Mouse (Mus musculus): ENCODE measurements around the gene Prlh. TPM values are rescaled to one million over a fixed set of nuclear protein-coding genes. Genes with fewer than 3 reads are reported as not detected.

The Prlh gene
- polyA plus RNA-seq, 1 experiment = not detected

DNA sequence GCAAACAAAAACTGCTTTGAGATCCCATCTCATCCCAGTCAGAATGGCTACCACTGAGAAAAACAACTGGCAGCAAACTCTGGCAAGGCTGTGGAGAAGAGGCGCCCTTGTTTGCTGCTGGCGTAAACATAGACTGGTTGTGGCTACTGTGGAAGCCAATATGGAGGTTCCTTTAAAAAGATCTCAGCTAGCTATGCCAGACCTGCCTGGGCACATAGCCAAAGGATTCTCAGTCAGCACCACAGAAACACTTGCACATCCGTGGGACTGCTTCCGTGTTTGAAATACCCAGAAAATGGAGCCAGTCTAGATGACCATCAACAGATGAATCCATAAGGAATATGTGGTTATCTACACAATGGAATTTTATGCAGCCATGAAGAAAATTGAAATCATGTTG is 26.9 kb upstream of the Prlh start:
- H3K4me3 ChIP-seq (ENCODE audit: insufficient read depth, poor library complexity, severe bottlenecking) = no peak overlapping the region
- H3K27me3 ChIP-seq (ENCODE audit: control insufficient read depth, insufficient read depth, insufficient read length) = no peaks in the 10 kb centered on the region
- H3K36me3 ChIP-seq (ENCODE audit: control insufficient read depth, insufficient read depth) = no peaks in the 10 kb centered on the region
- no peaks in the 10 kb centered on the region for H3K79me2 ChIP-seq (ENCODE audit: control insufficient read depth, insufficient read depth)
- H3K79me3 ChIP-seq (ENCODE audit: low read depth) = no peaks in the 10 kb centered on the region
- no peak overlapping the region for H3ac ChIP-seq (ENCODE audit: control insufficient read depth, insufficient read length, low read depth)
- TF ChIP-seq MYOG (IDR thresholded peaks at IDR 0.05; ENCODE audit: control insufficient read depth, extremely low read depth, insufficient read length) = no peak
- TF ChIP-seq MYOD1 (IDR thresholded peaks at IDR 0.05; ENCODE audit: control insufficient read depth, insufficient read length, low read depth) = no peak

DNA sequence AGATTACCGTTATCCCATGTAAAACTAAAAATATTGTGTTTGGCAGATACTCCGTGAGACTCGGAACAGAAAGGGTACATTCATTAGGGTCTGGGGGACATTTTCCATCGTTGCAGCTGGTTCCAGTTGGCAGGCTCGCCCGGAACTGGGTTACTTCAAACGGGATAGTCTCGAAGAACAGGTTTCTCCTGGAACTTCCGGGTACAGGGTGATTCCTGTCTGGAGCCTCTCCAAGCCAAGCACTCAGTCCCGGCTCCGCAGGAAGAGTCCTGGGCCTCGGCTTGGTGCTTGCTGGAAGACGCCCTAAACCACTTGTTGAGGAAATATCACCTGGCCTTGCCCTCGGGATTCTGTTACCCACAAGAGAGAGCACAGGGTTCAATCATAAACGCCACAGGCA is 25.6 kb upstream of the Prlh start:
- H3K4me3 ChIP-seq (ENCODE audit: insufficient read depth, poor library complexity, severe bottlenecking) = no peak overlapping the region
- H3K79me2 ChIP-seq (ENCODE audit: control insufficient read depth, insufficient read depth) = no peaks in the 10 kb centered on the region
- H3K36me3 ChIP-seq (ENCODE audit: control insufficient read depth, insufficient read depth) = no peaks in the 10 kb centered on the region
- H3K27me3 ChIP-seq (ENCODE audit: control insufficient read depth, insufficient read depth, insufficient read length) = no peaks in the 10 kb centered on the region
- TF ChIP-seq USF1 (IDR thresholded peaks at IDR 0.05; ENCODE audit: low read depth) (no peak), CTCF (IDR thresholded peaks at IDR 0.05; ENCODE audit: control insufficient read depth, insufficient read depth, insufficient read length) (no peak), MYOD1 (IDR thresholded peaks at IDR 0.05; ENCODE audit: control insufficient read depth, insufficient read length, low read depth) (no peak)
- H3K79me3 ChIP-seq (ENCODE audit: low read depth) = no peaks in the 10 kb centered on the region
- H3ac ChIP-seq (ENCODE audit: control insufficient read depth, insufficient read length, low read depth) = no peak overlapping the region

DNA sequence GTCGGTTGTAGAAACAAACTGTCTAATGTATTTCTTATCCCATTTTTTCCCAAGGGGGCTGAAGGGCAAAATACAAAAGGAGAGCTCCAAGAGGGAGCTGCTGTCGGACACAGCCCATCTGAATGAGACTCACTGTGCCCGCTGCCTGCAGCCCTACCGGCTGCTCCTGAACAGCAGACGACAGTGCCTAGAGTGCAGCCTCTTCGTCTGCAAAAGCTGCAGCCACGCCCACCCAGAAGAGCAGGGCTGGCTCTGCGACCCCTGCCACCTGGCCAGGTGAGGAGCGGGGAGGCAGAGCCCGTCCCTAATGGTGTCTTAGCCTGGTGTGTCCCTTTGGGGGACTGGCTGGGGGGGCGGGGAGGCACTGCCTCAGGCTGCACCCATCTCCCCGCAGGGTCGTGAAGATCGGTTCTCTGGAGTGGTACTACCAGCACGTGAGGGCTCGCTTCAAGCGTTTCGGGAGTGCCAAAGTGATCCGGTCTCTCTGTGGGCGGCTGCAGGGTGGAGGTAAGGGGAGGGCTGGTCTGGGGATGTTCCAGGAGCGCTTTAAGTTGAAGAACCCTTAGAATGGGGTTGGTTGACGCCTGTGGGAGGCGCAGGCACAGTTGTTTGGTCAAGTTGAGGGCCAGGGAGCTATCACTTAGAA is 24.9 kb upstream of the Prlh start:
- Histone ChIP-seq H3K36me3 (ENCODE audit: control insufficient read depth, insufficient read depth) (no peaks in the 10 kb centered on the region), H3K27me3 (ENCODE audit: control insufficient read depth, insufficient read depth, insufficient read length) (no peaks in the 10 kb centered on the region), H3K4me3 (ENCODE audit: insufficient read depth, poor library complexity, severe bottlenecking) (no peak overlapping the region), H3K79me2 (ENCODE audit: control insufficient read depth, insufficient read depth) (no peaks in the 10 kb centered on the region), H3ac (ENCODE audit: control insufficient read depth, insufficient read length, low read depth) (no peak overlapping the region), H3K79me3 (ENCODE audit: low read depth) (no peaks in the 10 kb centered on the region)
- TF ChIP-seq CTCF (IDR thresholded peaks at IDR 0.05; ENCODE audit: control insufficient read depth, insufficient read depth, insufficient read length) = no peak
- no peak for TF ChIP-seq MYOG (IDR thresholded peaks at IDR 0.05; ENCODE audit: control insufficient read depth, extremely low read depth, insufficient read length)
- TF ChIP-seq MYOD1 (IDR thresholded peaks at IDR 0.05; ENCODE audit: control insufficient read depth, insufficient read length, low read depth) = no peak
- no peak for TF ChIP-seq CEBPB (IDR thresholded peaks at IDR 0.05; ENCODE audit: low read depth)
- TF ChIP-seq MAX (IDR thresholded peaks at IDR 0.05) = no peak
- no peak for TF ChIP-seq FOSL1 (IDR thresholded peaks at IDR 0.05; ENCODE audit: insufficient read depth, low read length, poor library complexity, severe bottlenecking)
- no peak for TF ChIP-seq USF1 (IDR thresholded peaks at IDR 0.05; ENCODE audit: low read depth)

DNA sequence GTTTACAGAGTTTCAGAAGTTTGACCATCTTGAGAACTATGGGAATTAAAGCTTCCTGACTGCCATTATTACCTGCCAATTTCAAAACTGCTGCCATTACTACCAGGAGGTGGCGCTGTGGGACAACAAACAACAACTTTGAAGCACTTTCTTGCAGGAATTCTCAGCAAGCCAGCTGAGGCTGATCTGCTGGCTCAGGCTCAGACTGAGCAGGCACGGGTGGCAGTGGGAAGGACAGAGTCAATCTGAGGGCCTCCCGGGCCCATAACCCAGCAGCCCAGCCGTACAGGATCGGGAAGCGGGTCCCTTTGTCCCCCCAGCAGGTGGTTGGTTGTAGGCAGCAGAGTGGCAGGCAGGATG is 24.4 kb upstream of the Prlh start:
- Histone ChIP-seq H3K79me2 (ENCODE audit: control insufficient read depth, insufficient read depth) (no peaks in the 10 kb centered on the region), H3K4me3 (ENCODE audit: insufficient read depth, poor library complexity, severe bottlenecking) (no peak overlapping the region), H3ac (ENCODE audit: control insufficient read depth, insufficient read length, low read depth) (no peak overlapping the region), H3K27me3 (ENCODE audit: control insufficient read depth, insufficient read depth, insufficient read length) (no peaks in the 10 kb centered on the region), H3K79me3 (ENCODE audit: low read depth) (no peaks in the 10 kb centered on the region), H3K36me3 (ENCODE audit: control insufficient read depth, insufficient read depth) (no peaks in the 10 kb centered on the region)
- TF ChIP-seq CEBPB (IDR thresholded peaks at IDR 0.05; ENCODE audit: low read depth) = no peak
- TF ChIP-seq FOSL1 (IDR thresholded peaks at IDR 0.05; ENCODE audit: insufficient read depth, low read length, poor library complexity, severe bottlenecking) = no peak
- TF ChIP-seq USF1 (IDR thresholded peaks at IDR 0.05; ENCODE audit: low read depth) = no peak
- peak; percentile 47 for TF ChIP-seq CTCF (IDR thresholded peaks at IDR 0.05; ENCODE audit: control insufficient read depth, insufficient read depth, insufficient read length)
- TF ChIP-seq MAX (IDR thresholded peaks at IDR 0.05) = no peak

DNA sequence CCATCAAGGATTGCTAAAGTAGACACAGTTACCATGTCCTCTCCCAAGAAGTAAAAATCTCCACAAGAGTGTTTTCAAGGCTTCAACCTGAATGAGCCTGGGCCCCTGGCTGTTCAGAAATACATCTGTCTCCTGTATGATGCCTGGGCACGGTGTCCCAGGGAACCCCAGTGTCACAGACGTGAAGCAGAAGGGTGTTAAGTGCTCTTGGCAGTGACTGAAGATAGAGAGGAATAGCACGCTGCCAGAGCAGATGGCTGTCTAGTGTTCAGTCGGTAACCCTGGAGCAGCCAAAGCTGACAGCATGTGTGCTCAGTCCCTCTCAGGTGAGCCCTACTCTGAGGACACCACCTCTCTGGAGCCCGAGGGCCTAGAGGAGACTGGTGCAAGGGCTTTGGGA is 19.9 kb upstream of the Prlh start:
- TF ChIP-seq MYOG (IDR thresholded peaks at IDR 0.05; ENCODE audit: control insufficient read depth, extremely low read depth, insufficient read length) = no peak
- TF ChIP-seq CTCF (IDR thresholded peaks at IDR 0.05; ENCODE audit: control insufficient read depth, insufficient read depth, insufficient read length) = no peak
- TF ChIP-seq FOSL1 (IDR thresholded peaks at IDR 0.05; ENCODE audit: insufficient read depth, low read length, poor library complexity, severe bottlenecking) = no peak
- no peak for TF ChIP-seq MYOD1 (IDR thresholded peaks at IDR 0.05; ENCODE audit: control insufficient read depth, insufficient read length, low read depth)
- TF ChIP-seq CEBPB (IDR thresholded peaks at IDR 0.05; ENCODE audit: low read depth) = no peak
- no peak for TF ChIP-seq MAX (IDR thresholded peaks at IDR 0.05)
- TF ChIP-seq USF1 (IDR thresholded peaks at IDR 0.05; ENCODE audit: low read depth) = no peak

DNA sequence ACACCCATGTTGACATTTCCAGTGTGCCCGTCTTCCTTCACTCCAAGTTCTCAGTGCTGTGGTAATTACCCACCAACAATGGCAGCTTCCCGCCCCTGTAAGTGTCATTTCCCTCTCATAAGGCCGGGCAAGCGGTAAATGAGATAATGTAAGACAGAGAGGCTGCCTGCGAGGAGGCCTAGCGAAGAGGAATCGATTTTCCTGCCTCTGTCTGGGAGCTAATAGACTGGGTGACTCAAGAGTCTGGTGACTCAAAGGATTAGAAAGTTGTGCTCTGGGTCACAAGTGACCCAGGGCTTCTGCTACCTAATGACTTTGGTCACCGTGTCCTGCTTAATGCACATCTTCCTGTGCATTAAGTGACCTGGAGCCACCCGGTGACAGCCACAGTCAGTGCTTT is 15.9 kb upstream of the Prlh start:
- H3K79me3 ChIP-seq (ENCODE audit: low read depth) = no peaks in the 10 kb centered on the region
- H3ac ChIP-seq (ENCODE audit: control insufficient read depth, insufficient read length, low read depth) = no peak overlapping the region

More for the DNA sequence above, 19.9 kb upstream of the Prlh start:
- H3K79me3 ChIP-seq (ENCODE audit: low read depth) = no peaks in the 10 kb centered on the region
- no peaks in the 10 kb centered on the region for H3K79me2 ChIP-seq (ENCODE audit: control insufficient read depth, insufficient read depth)
- H3K4me3 ChIP-seq (ENCODE audit: insufficient read depth, poor library complexity, severe bottlenecking) = no peak overlapping the region
- no peak overlapping the region for H3ac ChIP-seq (ENCODE audit: control insufficient read depth, insufficient read length, low read depth)
- no peaks in the 10 kb centered on the region for H3K27me3 ChIP-seq (ENCODE audit: control insufficient read depth, insufficient read depth, insufficient read length)
- H3K36me3 ChIP-seq (ENCODE audit: control insufficient read depth, insufficient read depth) = no peaks in the 10 kb centered on the region

More for the DNA sequence above, 15.9 kb upstream of the Prlh start:
- Histone ChIP-seq H3K79me2 (ENCODE audit: control insufficient read depth, insufficient read depth) (no peaks in the 10 kb centered on the region), H3K36me3 (ENCODE audit: control insufficient read depth, insufficient read depth) (no peaks in the 10 kb centered on the region), H3K27me3 (ENCODE audit: control insufficient read depth, insufficient read depth, insufficient read length) (no peaks in the 10 kb centered on the region), H3K4me3 (ENCODE audit: insufficient read depth, poor library complexity, severe bottlenecking) (no peak overlapping the region)
- TF ChIP-seq MYOG (IDR thresholded peaks at IDR 0.05; ENCODE audit: control insufficient read depth, extremely low read depth, insufficient read length) (no peak), FOSL1 (IDR thresholded peaks at IDR 0.05; ENCODE audit: insufficient read depth, low read length, poor library complexity, severe bottlenecking) (no peak), MYOD1 (IDR thresholded peaks at IDR 0.05; ENCODE audit: control insufficient read depth, insufficient read length, low read depth) (no peak), USF1 (IDR thresholded peaks at IDR 0.05; ENCODE audit: low read depth) (no peak), CTCF (IDR thresholded peaks at IDR 0.05; ENCODE audit: control insufficient read depth, insufficient read depth, insufficient read length) (no peak)

All from C2C12 (cell line).